Mouse (Mus musculus) right cerebral cortex, postnatal 36 days (tissue): Measurements from ENCODE around the gene Olfr146.

ENCODE experiments used
- DNase-seq, 2 experiments: peaks; one replicate each; pipeline ENCODE4 v3.0.0; 2022; ENCODE audit warnings: low spot score in 2 of 2, mixed read lengths in 1 of 2

The Olfr146 gene

DNA sequence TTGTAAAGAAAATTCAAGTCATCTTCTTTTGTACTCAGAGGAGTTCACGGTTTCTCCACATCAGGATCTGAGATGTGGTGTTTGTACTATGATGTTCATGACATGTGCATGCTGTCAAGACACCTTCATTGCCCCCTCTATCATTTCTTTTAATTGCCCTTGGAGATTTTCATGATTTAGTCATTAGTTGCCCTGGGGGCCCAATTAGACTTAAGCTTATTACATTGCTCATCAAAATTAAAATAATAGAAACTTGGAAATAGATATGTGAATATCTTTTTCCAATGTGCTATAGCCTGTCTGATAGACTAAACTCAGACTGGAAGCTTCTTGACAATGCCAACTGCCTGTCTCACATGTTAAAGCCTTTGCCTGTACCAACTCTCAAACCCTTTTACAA, at the start of gene Olfr146:
Gene Olfr146 (minus strand): TSS at position 101 of the 400 bp plus-strand sequence.
- no peak for DNase-seq

DNA sequence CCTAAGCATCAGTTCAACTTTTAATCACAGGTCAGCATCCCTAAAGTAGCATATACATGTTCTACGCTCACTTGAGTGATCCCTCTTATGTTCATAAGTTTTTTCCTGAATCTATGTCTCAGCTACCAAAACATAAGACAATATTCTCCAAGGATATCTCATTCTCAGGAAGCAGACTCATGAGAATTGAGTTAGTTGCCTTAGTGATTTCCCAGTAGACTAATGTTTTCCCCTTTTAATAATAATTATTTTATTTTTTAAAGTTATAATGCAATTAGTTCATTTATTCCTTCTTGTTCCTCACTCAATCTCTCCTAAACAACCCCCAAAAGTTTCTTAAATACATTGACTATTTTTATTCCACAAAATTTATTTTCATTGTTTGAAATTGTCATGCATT, 41.7 kb upstream of the Olfr146 start, which contains the start of gene Olfr937:
Gene Olfr937 (minus strand): TSS at position 101 of the 400 bp plus-strand sequence.
- no peak for DNase-seq

DNA sequence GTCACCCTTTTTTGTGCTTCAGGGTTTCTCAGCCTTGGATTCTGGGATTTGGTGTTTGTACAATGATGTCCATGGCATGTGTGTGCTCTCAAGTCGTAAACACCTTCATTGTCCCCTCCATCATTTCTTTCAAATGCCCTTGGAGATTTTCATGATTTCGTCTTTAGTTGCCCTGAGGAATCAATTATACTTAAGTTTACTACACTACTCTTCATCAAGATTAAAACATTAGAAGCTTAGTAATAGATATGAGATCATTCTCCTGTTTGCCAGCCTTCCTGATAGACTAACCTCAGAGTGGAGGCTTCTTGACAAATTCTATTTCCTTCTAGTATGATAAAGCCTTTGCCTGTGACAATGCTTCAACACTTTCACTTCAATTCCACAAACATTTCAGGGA, 23.6 kb downstream of the Olfr146 start, which contains the start of gene Olfr935:
Gene Olfr935 (minus strand): TSS at position 101 of the 400 bp plus-strand sequence.
- no peak for DNase-seq

DNA sequence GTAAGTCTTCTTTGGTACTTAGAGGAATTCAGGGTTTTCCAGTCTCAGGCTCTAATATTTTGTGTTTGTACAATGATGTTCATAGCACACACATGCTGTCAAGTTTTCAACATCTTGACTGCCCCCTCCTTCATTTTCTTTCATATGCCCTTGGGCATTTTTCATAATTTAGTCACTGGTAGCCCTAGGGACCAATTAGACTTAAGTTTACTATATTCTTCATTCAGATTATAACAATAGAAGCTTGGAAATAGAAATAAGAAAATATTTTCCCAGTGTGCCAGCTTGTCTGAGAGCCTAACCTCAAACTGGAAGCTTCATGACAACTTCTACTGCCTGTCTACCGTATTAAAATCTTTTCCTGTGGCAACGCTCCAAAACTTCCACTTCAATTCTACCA, 35.0 kb downstream of the Olfr146 start, which contains the start of gene Olfr934:
Gene Olfr934 (minus strand): TSS at position 101 of the 400 bp plus-strand sequence.
- no peak for DNase-seq

DNA sequence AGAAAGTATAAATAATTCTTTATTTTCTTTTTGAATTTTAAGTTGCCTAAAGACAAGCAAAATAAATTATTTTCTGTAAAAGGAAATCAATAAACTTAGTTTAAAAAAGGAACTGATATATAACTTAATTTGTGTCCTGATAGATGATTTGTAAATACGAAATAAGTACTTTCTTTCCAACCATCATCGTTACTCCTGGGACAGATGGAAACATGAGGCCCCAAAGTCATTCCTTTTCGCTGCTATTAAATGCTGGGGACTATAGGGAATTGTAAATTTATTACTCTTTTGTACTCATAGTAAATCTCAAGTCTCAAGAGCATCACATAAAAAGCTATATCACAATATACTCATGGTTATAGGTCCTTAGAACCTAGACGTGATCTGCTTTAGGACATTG, 51.2 kb downstream of the Olfr146 start, which contains the start of gene Olfr933:
Gene Olfr933 (plus strand): TSS at position 301 of the 400 bp plus-strand sequence.
- DNase-seq, result no peak
